ENCODE assay signal across 8 mouse cellular contexts in the genomic region with DNA sequence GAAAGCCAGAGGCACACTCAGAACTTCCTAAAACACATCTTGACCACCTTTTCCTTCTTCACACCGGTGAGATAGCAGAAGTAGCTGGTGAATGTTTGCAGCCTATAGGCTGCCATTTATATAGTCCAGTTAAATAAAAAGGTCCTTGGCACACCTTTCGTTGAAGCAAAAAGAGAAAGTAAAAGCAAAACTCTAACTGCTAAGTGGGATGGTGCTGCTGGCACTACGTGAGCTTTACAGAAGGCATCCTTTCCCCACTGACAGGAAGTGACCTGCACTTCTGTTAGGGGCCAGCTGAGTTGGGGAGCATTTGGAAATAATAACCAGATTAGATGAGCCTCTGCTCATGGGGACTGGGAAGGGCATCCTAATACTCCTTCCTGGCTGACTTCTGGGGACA. TPM values are rescaled to one million over a fixed set of nuclear protein-coding genes. Genes with fewer than 3 reads are reported as not detected.
DNase-seq lines count a peak whose midpoint lies in the region; ATAC-seq and TF ChIP-seq lines count a peak whose summit lies in the region.

No protein-coding gene starts in this region.

- H3K4me3 ChIP-seq in erythroblast, embryonic 14.5 days (replicated peaks), result peak overlapping the region; percentile 50
- no peak overlapping the region for H3K4me3 ChIP-seq in forebrain, postnatal 0 days (ENCODE audit: low read depth, low read length)

- H3K36me3 ChIP-seq in erythroblast, embryonic 14.5 days (ENCODE audit: control insufficient read depth), result no peaks in the 10 kb centered on the region
- H3K36me3 ChIP-seq in forebrain, postnatal 0 days (ENCODE audit: insufficient read depth), result no peaks in the 10 kb centered on the region

- H3K9me3 ChIP-seq in erythroblast, embryonic 14.5 days (ENCODE audit: control insufficient read depth, low read length), result no peaks in the 10 kb centered on the region
- no peaks in the 10 kb centered on the region for H3K9me3 ChIP-seq in forebrain, postnatal 0 days (ENCODE audit: low read length)

- ATAC-seq in erythroblast, adult 5-6 weeks (replicated peaks; ENCODE audit: low FRiP score, poor library complexity, severe bottlenecking), result no peak
- no peak for ATAC-seq in forebrain, postnatal 0 days
- ATAC-seq in monocyte, adult 5-6 weeks (replicated peaks; ENCODE audit: insufficient number of reproducible peaks, low FRiP score, low TSS enrichment, poor library complexity, severe bottlenecking), result no peak

- peak overlapping the region; percentile 96 for H3K4me2 ChIP-seq in forebrain, postnatal 0 days (ENCODE audit: low read depth)

- no peak overlapping the region for H3K27ac ChIP-seq in forebrain, postnatal 0 days (ENCODE audit: low read depth, low read length)

- peaks cover 9% of the 10 kb centered on the region for H3K4me1 ChIP-seq in erythroblast, embryonic 14.5 days (ENCODE audit: control insufficient read depth)
- 0 out of 2 replicates have a peak, but pooled peaks cover 5% of the 10 kb centered on the region for H3K4me1 ChIP-seq in forebrain, postnatal 0 days (ENCODE audit: insufficient read depth)

- peak; percentile 72 for DNase-seq in CD4-positive, CD25-positive, alpha-beta regulatory T cell, adult 2 months (ENCODE audit: low read depth, low spot score)
- DNase-seq in forebrain, postnatal 0 days, result no peak
- peak; percentile 15 for DNase-seq in lung, postnatal 36 days
- DNase-seq in frontal cortex, postnatal 14 days (ENCODE audit: low spot score in 2 of 2), result no peak
- DNase-seq in layer of hippocampus, adult 11-12 months (ENCODE audit: low spot score), result no peak

- no peak for TF ChIP-seq CTCF in forebrain, postnatal 0 days (IDR thresholded peaks at IDR 0.05; ENCODE audit: low read depth)

- H3K27me3 ChIP-seq in erythroblast, embryonic 14.5 days (ENCODE audit: control insufficient read depth), result peaks cover 34% of the 10 kb centered on the region
- H3K27me3 ChIP-seq in forebrain, postnatal 0 days (ENCODE audit: insufficient read depth, low read length), result peaks cover 3% of the 10 kb centered on the region; the same call in 1 of the 2 replicates

- WGBS in forebrain, postnatal 0 days, result 79% methylated on average over 3 of the region's 3 CpGs

- no peak overlapping the region for H3K9ac ChIP-seq in forebrain, postnatal 0 days

RNA-seq across cellular contexts. Expression of a gene that starts 0.8 kb away (rescaled TPM):
- not detected in 2 replicates for polyA plus RNA-seq in erythroblast, embryonic 14.5 days (2012)
- 5.6 and 7.9 TPM in 2 replicates for total RNA-seq in erythroblast, adult 5-6 weeks (2015; ENCODE audit: low replicate concordance)
- total RNA-seq in erythroblast, adult 5-6 weeks (2017; ENCODE audit: low replicate concordance), result 6.1 and 8.2 TPM in 2 replicates
- total RNA-seq in forebrain, postnatal 0 days (2014; rRNA removed), result 3.9 and 4.8 TPM in 2 replicates
- 1.2 and 1.7 TPM in 2 replicates for polyA plus RNA-seq in forebrain, postnatal 0 days (2015; fragmentation: Nextera tagmentation; extraction: Ambion mirVana)
- total RNA-seq in monocyte, adult 5-6 weeks (2017), result 4.5 to 18.4 TPM (median 4.9 TPM) in 3 replicates

Comparison
In these comparisons a context has a peak if more than half of its experiments do, and no peak if none do; other contexts are left out.
1. DNase-seq: peak in CD4-positive, CD25-positive, alpha-beta regulatory T cell, adult 2 months (single experiment) and lung, postnatal 36 days (single experiment); none in forebrain, postnatal 0 days (single experiment), frontal cortex, postnatal 14 days (0 of 2) and layer of hippocampus, adult 11-12 months (single experiment).